Mouse (Mus musculus) right cerebral cortex, postnatal 4 days (tissue): Measurements from ENCODE around the gene Dclre1a.
A peak's percentile ranks its signal among the peaks of the same experiment; 100 is the strongest.
"Not testable (repeated sequence)": the region's sequence is repeated elsewhere in the genome, so short reads cannot be mapped to it uniquely, and the experiment has no call there.

Experiments used
- DNase-seq: peaks from one replicate; pipeline ENCODE4 v3.0.0-alpha.2; 2022

Gene Dclre1a

DNA sequence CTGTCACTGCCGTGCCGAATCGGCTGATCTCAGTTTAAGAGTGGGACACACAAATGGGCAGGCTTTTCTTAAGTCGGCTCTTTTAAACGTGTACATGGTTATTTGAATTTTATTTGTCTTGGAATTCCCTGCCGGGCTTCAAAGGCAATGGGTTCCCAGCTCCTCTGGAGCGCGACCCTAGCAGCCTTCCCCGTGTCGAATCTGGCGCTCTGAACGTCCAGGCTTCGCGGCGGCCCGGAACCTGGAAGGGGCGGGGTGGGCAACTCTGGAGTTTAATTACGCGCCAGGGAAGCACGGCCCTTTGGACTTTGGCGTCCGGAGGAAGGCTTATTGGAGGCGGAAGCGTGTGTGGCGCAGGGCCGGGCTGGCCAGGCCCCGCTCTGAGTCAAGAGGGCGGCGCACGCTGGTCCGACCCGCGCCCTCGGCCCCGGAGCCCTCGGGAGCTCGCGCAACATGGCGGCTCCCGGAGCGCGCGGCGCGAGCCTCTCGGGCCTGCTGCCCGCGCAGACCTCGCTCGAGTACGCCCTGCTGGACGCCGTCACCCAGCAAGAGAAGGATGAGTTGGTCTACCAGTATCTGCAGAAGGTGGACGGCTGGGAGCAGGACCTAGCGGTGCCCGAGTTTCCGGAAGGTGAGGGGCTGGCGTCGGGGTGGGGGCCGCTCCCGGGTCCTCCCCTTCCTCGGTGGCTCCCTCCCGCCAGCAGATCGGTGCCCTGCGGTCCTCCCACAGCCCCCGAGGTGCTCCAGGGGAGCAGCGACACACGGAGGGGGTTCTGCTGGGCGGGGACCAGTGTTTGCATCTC lies 409 bp upstream of the Dclre1a start, which contains the start of gene Nhlrc2:
Gene Nhlrc2 (plus strand): TSS at position 32 of the 803 bp plus-strand sequence.
- DNase-seq = peak; percentile 74

DNA sequence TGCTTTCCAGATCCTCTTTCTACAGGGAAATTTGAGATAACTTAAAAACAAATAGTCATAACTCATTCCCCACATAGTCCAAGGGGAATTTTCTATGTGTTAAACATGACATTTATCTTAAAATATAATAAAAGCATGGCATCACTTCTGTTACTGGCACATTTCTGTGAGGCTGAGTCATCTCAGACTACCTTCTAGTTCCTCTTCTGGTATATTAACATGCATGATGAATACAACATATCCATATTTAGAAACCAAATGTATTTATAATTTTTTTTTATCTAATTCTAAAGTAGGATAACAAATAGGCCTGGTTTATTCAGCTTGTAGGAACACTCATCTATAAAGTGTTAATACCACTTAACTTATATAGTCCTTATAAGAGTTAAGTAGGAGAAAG lies 2.0 kb downstream of the Dclre1a start:
- DNase-seq = no peak

DNA sequence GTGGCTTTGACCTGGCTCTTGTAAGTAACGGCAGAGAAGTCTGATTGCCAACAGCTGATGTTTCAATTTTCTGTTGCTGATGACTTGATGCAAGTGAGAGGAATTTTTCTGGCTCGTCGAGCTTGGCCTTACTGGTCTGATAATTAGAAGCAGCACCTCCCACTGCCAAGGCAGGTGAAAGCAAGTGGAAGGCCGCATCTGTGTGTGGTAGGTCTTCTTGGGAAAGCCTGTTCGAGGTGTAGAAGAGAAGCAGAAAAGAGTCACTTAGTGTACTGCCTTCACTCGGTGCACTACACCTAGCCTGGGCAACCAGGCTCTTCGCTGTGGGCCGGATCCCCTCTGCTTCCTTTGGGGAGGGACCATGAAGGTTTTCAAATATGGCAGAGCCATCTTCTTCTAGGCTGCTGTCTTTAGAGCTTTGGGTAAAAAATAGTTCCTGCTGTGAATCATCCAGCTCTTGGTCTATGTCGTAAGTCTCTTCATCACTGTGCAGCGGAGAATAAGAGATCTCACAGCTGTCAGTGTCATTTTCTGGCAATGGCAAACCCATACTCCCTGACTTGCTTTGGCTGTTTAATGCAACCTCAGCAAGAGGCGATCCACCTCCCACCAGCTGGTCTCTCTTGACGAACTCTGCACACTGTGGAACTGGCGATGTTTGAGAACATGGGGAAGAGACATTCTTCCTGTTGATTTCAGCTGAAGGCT lies 3.2 kb downstream of the Dclre1a start:
- DNase-seq = no peak

DNA sequence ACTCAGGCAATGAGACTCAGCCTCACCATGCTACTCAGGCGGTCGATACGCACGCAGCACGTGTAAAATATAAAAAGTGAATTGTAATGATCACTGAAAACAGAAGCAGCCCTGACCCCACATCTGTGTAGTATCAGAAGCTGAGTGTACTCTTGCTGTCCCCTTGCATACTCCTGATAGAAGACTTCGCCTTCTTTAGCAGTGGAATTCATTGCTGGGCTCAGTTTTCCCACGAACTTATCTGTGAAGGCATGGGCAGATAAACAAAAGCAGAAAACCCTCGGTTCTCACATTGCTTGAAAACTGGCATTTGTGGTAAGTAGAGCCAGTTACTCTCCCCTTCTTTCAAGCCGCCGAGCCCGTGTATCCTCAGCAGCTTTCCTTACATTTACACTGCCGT lies 4.7 kb downstream of the Dclre1a start:
- no peak for DNase-seq

DNA sequence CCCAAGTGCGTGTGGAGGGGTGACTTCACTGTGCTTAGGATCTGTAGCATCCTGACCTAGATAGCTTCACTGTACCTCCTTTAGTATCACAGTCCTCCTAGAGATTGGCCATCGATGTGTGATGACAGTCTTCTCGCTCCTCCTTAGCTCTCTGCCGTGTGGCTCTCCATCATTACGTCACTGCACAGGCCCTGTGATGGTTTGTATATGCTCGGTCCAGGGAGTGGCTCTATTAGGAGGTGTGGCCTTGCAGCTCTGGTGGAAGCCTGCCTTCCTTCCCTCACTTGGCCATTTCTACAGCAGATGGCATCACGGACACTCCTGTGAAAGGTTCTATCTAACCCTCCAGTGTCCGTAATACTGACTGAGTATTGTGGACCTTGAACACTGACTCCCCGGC lies 12.3 kb downstream of the Dclre1a start:
- no peak for DNase-seq

DNA sequence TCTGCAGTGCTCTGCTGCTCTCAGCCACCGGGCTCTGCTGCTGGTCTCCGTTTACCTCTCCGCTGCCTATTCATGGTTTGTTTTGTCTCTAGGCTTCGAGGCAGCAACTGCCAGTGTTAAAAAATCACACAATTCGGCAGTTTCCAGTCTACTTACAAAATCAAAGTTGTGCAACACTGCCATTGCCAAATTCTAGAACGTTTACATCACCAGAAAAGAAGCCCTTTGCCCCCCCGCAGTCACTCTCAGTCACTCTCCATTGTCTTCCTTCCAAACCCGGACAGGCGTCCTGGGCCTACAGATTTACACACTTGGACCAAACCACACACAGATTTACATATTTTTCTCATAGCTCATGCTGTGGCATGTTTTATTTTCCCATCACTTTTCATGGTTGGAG lies 13.0 kb downstream of the Dclre1a start:
- DNase-seq = no peak

DNA sequence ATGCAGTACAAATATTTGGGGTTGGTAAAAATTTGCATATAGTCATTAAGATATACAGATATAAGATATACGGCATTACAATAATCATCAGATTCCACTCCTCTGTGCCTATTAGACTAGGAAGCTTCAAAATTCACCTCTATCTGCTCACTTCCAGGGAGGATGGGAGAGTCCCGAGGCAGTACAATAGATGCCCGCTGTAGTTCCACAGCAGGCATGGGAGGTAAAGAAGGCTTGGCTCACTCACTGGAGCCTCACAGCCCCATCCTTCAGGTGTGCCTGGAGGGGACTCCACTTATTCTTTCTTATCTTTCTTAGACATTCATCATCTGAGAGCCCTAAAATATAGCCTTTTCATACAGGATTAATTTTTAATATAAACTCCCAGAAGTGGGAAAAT lies 13.7 kb downstream of the Dclre1a start:
- no peak for DNase-seq

DNA sequence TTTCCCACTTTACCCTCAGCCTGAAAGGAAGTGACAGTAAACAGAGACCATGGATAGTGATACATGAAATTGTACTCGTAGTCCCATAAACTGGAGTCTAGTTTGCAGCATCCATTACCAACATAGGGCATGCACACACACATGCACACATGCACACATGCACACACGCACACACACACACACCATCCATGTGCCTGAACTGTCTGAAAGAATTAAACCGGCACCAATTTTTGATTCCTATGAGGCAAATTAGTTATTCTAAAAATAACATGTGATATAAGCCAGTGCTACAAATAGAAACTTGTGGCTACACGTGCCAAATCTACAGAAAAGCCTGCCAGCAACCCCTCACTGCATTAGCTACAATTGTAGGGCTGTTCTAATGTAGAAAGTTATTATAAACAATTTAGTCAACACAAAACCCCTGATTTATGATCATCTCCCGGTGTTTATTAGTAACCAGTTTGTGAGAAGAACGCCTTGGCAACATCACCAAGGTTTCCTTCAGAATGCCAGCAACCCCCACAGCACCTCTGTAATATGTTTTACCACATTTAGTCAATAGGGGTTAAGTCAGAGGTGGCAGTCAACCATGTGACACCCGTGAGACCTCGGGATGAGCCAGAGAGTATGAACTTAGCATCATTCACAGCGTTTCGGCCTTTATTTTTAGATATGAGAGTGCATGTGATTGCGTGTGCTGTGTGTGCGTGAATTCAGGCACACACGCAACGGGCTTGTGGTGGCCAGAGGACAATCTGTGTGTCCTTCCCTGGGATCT lies 14.5 kb downstream of the Dclre1a start:
- no peak for DNase-seq

DNA sequence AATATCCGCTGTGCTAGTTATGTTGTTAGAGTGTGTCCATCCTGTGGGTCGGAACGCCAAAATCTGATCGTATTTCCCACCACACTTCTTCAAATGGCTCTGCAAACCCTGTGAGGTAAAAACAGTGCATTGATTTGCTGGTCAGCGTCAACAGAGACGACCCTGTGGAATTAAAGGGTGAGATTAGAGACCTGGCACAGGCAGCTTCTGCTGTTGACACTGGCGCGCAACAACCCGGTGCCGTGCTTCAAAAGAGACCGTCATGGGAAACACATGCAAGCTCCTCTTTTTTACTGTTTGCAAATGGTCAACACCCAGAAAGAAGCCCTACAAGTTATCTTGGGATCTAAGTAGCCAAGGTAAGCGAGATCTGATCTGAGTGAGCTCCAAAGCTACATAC lies 16.8 kb downstream of the Dclre1a start:
- DNase-seq = no peak

DNA sequence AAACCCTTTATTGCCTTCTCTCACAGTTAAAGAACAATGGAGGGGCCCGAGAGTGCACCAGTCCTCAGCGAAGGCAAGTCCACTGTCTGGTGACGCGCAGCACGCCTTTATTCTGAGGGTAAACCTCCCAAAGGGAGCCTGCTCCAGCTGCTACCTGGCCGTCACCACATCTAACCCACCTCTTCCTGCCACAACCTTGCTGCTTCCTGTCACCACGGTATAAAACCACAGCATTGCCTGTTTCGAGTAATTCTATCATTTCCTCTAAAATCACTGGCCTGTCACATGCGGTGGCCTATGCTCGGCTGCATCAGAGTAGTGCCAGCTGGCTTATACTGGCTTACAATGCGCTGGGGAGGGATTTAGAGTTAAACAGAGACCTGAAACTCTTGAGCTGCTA lies 17.5 kb downstream of the Dclre1a start:
- not testable (repeated sequence) for DNase-seq

DNA sequence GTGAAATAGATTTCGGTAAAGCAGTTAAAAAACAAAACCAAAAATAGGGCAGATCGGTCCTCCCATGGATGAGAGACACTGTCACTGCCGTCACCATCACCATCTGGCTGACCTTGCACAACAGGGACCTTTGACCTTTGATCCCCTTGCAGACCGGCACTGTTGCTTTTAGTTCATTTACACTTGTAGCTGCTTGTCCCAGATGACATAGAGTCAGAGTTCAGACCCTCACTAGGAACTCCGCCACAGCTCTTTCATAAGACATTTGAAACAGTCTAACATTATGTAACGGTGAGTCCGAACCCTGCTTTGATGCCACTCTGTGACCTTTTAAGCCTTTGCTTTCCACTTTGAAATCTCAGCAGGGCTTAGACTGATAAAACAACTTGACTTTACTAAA lies 28.6 kb downstream of the Dclre1a start:
- DNase-seq = not testable (repeated sequence)

DNA sequence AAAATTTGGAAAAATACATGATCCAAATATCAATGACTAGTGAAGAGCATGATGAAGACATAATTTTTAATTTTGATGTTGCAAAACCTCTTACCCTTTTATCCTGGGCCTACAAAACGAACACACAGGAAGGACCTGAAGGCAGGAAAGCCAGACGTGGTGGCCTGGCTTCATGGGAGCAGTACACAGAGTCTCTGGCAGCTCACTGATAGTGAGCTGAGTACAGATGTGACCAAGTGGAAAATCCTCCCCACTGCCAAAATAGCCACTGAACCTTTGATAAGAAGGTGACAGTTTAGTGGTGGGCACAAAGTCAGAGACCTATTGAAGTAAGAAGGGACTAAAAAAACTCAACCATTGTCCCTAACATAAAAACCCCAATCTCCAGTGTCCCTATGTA lies 34.5 kb downstream of the Dclre1a start:
- DNase-seq = not testable (repeated sequence)

DNA sequence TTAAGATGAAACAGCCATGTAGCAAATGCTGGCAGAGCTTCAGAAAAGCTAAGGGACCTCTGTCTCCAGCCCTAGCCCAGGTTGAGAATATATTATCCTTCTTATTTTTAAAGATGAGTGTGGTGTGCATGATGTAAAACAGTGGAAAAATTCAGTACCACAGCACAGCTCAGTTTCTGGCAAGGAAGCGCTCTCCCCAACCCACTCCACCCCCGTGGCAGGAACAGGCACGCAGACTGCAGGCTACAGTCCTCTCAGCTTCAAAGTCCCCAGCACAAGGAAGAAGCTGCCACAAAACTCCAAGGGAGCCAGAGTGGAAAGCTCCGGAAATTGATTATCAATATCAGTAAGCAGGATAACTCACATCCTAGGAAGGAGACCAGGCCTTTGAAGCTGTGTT lies 36.8 kb downstream of the Dclre1a start:
- not testable (repeated sequence) for DNase-seq

DNA sequence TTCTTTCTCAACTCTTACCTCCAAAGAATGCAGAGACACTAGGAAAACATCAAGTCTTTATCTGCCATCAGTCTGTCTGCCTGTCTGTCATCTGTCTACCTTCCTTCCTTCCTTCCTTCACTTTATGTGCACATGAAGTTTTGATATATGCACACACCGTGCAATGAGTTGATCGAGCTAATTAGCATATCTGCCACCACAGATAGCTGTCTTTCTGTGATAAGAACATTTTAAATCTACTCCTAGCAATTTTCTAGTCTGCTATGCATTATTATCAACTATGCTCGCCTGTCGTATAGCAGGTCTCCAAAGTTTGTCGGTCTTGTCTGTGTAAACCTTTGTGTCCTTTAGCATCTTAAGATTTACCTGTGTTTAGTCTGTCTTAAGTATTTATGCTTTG lies 44.5 kb downstream of the Dclre1a start:
- DNase-seq = not testable (repeated sequence)

DNA sequence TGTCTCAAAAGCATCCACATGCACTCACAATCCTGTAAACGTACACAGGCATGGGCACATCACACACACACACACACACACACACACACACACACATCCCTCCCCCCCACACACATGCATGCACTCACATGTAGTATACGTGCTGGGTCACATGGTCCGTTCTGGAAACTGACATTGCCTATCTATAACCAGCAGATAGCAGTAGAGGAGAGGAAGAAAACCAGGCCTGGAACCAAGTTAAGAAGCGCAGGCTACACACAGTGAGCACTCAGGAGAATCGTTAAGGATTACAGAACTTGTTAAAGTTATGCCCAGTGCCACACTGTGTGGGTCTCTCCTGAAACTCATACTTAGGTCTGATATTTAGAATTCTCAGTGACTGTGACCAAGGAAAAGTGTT lies 45.0 kb downstream of the Dclre1a start:
- DNase-seq = not testable (repeated sequence)

DNA sequence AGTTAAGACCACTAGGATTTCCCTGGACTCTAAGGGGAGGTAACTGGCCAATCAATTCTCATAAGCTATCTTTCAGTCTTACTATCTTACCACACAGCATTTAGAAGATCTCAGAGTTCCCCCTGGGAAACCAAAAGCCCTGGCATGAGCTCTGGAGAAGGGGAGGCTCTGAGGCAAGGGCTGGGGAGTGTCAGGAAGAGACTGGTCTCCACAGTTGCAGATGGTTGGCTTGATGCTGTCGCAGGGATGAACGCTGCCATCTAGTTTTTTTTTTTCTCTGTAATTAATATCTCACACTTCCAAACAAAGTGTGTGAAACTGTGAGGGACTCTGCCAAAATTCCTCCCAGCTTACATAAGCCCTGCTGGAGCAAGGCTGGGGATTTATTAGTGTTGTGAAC lies 53.9 kb downstream of the Dclre1a start:
- DNase-seq = not testable (repeated sequence)

DNA sequence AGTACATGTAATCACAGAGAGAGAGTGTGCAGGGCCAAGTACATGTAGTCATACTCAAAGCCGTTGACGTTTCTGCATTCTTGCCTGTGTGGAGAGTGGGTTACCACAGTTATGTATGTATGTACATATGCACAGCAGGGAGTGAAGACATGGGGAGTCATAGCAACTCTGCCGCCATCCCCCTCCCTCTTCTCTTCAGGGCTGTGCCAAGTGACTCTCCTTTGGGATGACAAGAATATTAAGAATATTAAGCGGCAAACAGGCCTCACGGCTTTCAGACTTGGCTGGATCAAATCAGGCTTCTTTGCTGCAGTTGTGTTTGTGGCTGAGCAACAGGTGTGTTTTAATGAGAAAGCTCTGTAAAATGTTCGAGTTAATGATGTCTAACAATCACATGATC lies 58.4 kb downstream of the Dclre1a start:
- no peak for DNase-seq

DNA sequence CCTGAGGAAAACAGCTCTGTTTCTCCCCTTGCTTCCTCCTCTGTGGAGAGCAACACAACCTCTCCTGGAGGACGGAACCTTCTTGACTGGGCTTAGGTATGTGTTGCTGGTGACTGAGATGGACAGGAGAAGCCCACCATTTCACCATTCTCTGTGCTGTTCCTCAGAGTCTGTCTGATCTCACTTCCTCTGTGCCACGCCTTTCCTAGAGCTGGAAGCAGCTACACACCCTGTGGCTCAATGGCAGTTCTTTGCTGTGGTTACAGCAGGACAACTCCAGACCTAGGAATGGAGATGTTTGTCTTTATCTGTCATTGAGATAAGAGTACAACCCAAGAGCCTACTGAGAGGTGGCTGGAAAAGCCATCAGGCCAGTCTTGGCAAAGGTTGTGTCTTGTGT lies 60.7 kb downstream of the Dclre1a start:
- no peak for DNase-seq

DNA sequence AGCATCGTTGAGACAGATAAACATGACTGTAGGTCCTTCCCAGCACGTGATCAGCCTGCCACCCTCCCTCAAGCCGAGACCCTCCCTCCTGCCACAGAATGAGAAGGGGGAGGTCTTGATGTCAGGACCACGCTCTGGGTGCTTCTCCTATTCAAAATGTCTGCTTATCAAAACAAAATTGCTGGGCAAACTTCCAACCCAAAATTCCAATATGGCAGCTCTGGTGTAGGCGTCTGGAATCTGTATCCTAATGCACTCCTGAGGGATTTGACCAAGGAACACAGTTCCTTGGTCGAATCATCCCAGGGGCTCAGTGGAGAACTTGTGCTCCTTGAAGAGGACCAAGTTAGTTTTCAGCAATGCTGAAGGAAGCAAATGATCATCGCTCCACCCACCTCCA lies 61.1 kb downstream of the Dclre1a start:
- DNase-seq = no peak

DNA sequence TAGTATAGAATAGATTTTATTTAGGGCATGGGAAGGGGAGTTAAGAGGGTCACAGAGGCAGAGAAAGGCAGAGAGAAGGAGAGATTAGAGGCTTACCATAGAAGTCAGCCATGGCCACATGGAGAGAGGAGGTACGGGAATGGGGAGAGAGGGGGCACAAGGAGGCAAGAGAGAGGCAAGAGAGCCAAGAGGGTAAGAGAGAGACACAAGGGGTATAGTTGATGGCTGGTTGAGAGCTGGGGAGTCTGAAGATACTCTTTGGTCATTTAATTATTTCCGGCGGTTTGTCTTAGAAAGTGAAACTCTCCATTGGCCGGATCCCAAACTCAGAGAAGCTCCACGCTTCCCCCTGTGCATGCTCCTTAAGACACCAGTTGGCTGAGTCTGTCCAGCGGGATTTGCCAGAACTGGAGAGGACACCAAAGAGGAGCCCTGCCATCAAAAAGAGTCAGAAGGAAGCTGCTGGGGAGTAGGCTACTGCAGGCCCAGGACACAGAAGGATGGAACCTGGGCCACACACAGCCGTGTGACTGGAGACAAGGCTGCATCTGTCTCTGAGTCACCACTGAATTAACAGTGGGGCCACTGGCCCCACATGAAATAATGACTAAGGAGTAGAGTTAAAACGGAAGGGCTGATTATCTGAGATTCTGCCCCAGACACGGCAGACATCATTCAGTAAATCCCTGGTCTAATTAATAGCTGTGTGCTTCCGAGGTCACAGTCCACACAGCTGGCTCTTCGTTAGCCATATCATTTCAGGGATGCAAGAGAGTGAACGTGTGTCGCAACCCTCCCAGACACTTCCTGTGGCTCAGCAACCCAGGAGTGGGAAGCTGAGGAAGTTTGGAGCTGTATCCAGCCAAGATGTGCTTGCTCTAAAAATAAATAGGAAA lies 62.4 kb downstream of the Dclre1a start:
- no peak for DNase-seq

DNA sequence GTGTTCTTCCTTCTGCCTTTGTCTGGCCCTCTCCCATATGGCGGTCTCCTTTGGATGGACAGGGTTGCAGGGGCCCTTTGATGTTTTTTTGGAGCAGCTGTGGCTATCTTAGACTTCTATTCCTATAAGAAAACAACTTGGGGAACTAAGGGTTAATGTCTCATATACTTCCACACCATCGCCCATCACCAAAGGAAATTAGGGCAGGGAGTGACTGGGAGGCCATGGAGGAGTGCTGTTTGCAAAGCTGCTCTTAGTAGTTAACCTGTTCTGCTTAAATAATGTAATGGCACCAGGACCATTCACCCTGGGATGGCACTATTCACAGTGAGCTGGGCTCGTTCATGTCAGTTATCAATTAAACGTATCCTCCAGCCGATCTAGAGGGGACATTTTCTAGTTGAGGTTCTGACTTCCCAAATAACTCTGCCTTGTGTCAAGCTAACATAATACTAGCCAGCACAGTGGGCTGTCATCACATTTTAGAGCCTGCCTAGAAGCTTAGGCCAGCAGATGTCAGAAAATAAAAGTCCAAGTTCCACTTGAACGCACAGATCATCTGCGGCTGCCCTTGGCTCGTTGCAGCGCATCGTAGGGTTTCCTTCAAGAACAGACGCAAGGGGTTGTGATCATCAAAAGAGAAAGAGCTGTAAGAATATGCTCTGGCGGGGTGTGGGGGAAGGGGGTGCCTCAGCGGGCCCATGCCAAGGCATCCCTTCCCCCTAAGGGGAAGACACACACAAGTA lies 63.2 kb downstream of the Dclre1a start:
- no peak for DNase-seq
